Mouse (Mus musculus) liver, embryonic 16.5 days (tissue): Measurements from ENCODE around the gene Coa5. TPM values are rescaled to one million over a fixed set of nuclear protein-coding genes. Genes with fewer than 3 reads are reported as not detected.

Source experiments
- ATAC-seq: fragments of 200-750 bp; cut with Nextera tagmentation; 2 replicates; pipeline ENCODE4 v1.8.0; 2017; ENCODE audit warnings: low read depth, mild to moderate bottlenecking, moderate number of reproducible peaks, moderate library complexity
- H3K27ac ChIP-seq: fragments of 300-500 bp; sonication (generic); 2 replicates; pipeline ENCODE4 v1.5.1; 2014; ENCODE audit warnings: mild to moderate bottlenecking, low read length
- H3K27me3 ChIP-seq: fragments of 300-500 bp; sonication (generic); 2 replicates; pipeline ENCODE4 v1.6.1; 2014; ENCODE audit warnings: low read depth, low read length, mixed read lengths; ENCODE audit not compliant: control insufficient read depth, insufficient read depth
- H3K36me3 ChIP-seq: fragments of 300-500 bp; sonication (generic); 2 replicates; pipeline ENCODE4 v1.6.1; 2014; ENCODE audit warnings: mild to moderate bottlenecking; ENCODE audit not compliant: control insufficient read depth, insufficient read depth
- H3K4me1 ChIP-seq: fragments of 300-500 bp; sonication (generic); 2 replicates; pipeline ENCODE4 v1.6.1; 2014; ENCODE audit warnings: low read depth, low read length, mixed read lengths; ENCODE audit not compliant: control insufficient read depth
- H3K4me2 ChIP-seq: fragments of 300-500 bp; sonication (generic); 2 replicates; pipeline ENCODE4 v1.6.1; 2014; ENCODE audit warnings: low read depth, low read length, mixed read lengths
- H3K4me3 ChIP-seq: fragments of 300-500 bp; sonication (generic); 2 replicates; pipeline ENCODE4 v1.5.1; 2014; ENCODE audit warnings: low read depth, mild to moderate bottlenecking, low read length
- H3K9ac ChIP-seq: fragments of 300-500 bp; sonication (generic); 2 replicates; pipeline ENCODE4 v1.6.1; 2014; ENCODE audit warnings: low read depth, low read length
- H3K9me3 ChIP-seq: fragments of 300-500 bp; sonication (generic); replicated peaks from 2 replicates; pipeline ENCODE4 v1.6.1; 2016; ENCODE audit warnings: low read length; ENCODE audit not compliant: control insufficient read depth
- WGBS: fragments of 180-500 bp; shearing (Covaris S2); extraction: QIAGEN DNeasy Blood & Tissue Kit; methylation state at CpG from one replicate; pipeline ENCODE4 v1.1.7; 2014; ENCODE audit not compliant: insufficient replicate concordance; 5-methylcytosine and 5-hydroxymethylcytosine counted together
- polyA plus RNA-seq: library from polyadenylated mRNA; unstranded; fragments of >200 nt; fragmentation: Nextera tagmentation; extraction: Ambion mirVana; gene quantifications from 2 replicates; pipeline ENCODE4 v1.2.1, GENCODE M21; 2015

Gene Coa5
- polyA plus RNA-seq, 1 experiment from 2014 or later: 24.3 TPM

DNA sequence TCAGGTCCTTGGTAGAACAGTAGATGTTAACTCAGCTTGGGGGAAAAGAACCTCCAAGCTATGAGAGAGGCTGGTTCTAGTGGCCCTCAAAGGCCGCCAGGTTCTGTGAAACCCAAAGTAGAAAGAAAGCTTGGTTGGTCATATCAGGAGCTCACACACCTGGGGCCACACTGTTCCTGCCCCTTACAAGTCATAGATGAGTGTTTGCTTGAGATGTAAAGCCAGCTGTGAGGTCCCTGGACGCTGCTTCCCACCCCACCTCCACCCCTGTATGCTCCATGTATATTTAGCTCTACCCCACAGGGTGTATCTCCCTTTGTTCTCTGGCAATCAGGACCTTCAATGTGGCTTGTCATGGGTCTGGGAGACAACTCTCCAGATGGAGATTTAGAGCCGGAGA lies 21.2 kb downstream of the Coa5 start:
- ATAC-seq: no peak
- Histone ChIP-seq H3K9ac (no peak overlapping the region), H3K27ac (no peak overlapping the region), H3K4me3 (no peak overlapping the region), H3K4me2 (no peak overlapping the region), H3K9me3 (no peaks in the 10 kb centered on the region), H3K27me3 (no peaks in the 10 kb centered on the region), H3K36me3 (no peaks in the 10 kb centered on the region), H3K4me1 (no peaks in the 10 kb centered on the region)
- 49% methylated on average over 3 of the region's 3 CpGs for whole genome bisulfite sequencing

DNA sequence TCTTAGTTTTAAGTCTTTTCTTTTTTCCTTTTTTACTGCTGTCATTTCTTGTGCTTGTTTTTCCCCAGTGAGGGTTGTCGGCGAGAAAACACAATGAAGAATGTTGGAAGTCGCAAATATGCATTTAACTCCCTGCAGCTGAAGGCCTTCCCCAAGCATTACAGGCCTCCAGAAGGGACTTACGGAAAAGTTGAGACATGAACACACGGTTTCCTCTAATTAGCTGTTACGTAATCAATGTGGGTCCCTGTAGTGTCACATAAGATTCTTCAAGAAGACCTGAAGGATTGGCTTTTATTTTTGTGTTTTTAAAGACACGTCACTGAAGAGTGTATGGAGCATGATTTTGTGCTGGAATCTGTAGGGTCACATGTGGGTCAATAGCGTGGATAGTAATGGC lies 21.8 kb downstream of the Coa5 start:
- H3K4me1 ChIP-seq: no peaks in the 10 kb centered on the region
- no peak overlapping the region for H3K4me2 ChIP-seq
- no peak overlapping the region for H3K27ac ChIP-seq
- no peaks in the 10 kb centered on the region for H3K27me3 ChIP-seq
- WGBS: 63% methylated on average over 8 of the region's 8 CpGs
- no peak overlapping the region for H3K4me3 ChIP-seq
- ATAC-seq: no peak
- H3K9ac ChIP-seq: no peak overlapping the region
- no peaks in the 10 kb centered on the region; the same call in 1 of the 2 replicates for H3K36me3 ChIP-seq
- no peaks in the 10 kb centered on the region for H3K9me3 ChIP-seq

DNA sequence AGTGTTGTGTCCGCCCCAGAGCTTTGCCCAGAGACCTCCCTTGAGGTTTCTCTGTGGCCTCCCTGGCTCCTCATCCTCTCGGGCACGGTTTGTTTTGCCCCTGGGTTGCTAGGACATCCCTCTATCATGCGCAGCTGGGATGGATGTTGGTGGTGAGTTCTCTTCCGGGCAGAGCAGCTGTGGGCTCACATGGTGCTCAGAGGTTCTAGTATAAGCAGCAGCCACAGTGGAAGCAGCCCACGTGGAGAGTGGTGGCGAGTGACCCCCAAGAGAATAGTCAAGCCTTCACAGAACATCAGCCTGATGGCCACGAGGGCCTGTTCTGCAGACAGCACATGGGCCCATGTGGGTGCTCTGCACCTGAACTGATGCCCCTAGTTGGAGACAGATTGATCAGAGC lies 22.7 kb downstream of the Coa5 start:
- no peaks in the 10 kb centered on the region for H3K27me3 ChIP-seq
- no peak overlapping the region for H3K4me2 ChIP-seq
- H3K9me3 ChIP-seq: no peaks in the 10 kb centered on the region
- no peak overlapping the region for H3K27ac ChIP-seq
- H3K4me1 ChIP-seq: no peaks in the 10 kb centered on the region
- H3K9ac ChIP-seq: no peak overlapping the region
- WGBS: 67% methylated on average over 8 of the region's 8 CpGs
- H3K36me3 ChIP-seq: no peaks in the 10 kb centered on the region; the same call in 1 of the 2 replicates
- ATAC-seq: no peak
- no peak overlapping the region for H3K4me3 ChIP-seq

DNA sequence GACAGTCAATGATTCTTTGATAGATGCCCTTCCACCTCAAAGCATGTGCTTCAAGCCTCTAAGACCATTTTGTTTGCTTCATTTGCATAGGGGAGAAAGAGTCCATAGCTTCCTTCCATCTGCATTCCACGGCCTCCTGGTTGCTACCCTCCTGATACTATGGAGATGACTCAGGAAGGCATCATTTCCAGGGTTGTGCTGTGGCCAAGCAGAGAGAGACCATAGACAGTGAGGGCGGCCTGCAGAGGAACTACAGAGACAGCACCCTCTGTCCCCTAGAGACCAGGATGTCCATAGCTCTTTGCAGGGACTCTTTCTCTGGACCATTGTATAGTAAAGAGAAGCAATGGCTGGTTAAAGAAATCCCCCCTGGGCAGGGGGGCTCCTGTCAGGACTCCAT lies 24.8 kb downstream of the Coa5 start:
- 58% methylated on average over 2 of the region's 2 CpGs for WGBS
- no peak overlapping the region for H3K27ac ChIP-seq
- H3K4me1 ChIP-seq: no peaks in the 10 kb centered on the region
- no peak overlapping the region for H3K4me3 ChIP-seq
- H3K9me3 ChIP-seq: no peaks in the 10 kb centered on the region
- no peaks in the 10 kb centered on the region for H3K27me3 ChIP-seq
- no peak overlapping the region for H3K9ac ChIP-seq
- H3K4me2 ChIP-seq: no peak overlapping the region
- ATAC-seq: no peak
- H3K36me3 ChIP-seq: no peaks in the 10 kb centered on the region; the same call in 1 of the 2 replicates

DNA sequence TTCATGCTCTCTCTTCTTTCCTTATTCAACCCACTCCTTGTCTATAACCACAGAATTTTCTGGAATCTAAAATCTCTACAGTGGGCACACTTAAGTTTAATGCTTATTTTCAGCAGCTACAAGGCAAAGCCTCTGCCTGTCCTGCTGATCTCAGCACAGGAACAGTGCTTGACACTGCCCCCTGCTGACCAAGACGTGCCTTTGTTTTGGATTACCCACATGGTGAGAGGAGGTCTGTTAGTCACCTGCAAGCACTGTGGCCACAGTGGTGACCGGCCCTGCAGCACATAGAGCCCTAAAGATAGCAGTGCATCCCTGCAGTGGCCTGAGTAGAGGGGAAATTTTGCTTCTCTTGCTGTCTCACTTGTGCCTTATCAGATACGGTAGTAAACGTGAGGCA lies 28.2 kb downstream of the Coa5 start:
- no peak for ATAC-seq
- H3K4me1 ChIP-seq: no peaks in the 10 kb centered on the region
- H3K27ac ChIP-seq: no peak overlapping the region
- H3K4me2 ChIP-seq: no peak overlapping the region
- H3K9ac ChIP-seq: no peak overlapping the region
- H3K4me3 ChIP-seq: no peak overlapping the region
- H3K36me3 ChIP-seq: no peaks in the 10 kb centered on the region; the same call in 1 of the 2 replicates
- H3K9me3 ChIP-seq: no peaks in the 10 kb centered on the region
- H3K27me3 ChIP-seq: no peaks in the 10 kb centered on the region
- WGBS: 37% methylated on average over 4 of the region's 4 CpGs

DNA sequence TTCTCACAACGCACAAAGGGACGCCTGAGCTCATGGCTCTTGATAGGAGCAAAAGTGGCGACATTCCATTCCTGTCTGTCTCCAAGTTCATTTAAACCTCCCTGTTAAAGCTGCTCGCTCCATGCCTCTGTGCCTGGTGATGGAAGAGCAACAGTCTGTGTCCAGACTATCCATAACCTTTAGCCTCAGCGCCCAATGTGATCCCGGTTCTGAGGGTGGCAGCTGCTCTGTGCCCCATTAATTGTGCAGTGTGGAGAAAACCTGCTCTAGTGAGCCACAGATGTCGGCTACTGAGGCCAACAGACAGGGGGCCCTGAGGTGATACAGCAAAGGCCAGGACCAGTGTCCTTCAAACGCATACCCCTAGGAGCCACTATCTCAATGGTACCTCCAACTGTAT lies 30.2 kb downstream of the Coa5 start:
- H3K4me2 ChIP-seq: no peak overlapping the region
- ATAC-seq: no peak
- 70% methylated on average over 8 of the region's 8 CpGs for WGBS
- no peak overlapping the region for H3K27ac ChIP-seq
- no peaks in the 10 kb centered on the region; the same call in 1 of the 2 replicates for H3K36me3 ChIP-seq
- H3K4me3 ChIP-seq: no peak overlapping the region
- no peaks in the 10 kb centered on the region for H3K27me3 ChIP-seq
- H3K4me1 ChIP-seq: no peaks in the 10 kb centered on the region
- no peaks in the 10 kb centered on the region for H3K9me3 ChIP-seq
- no peak overlapping the region for H3K9ac ChIP-seq

DNA sequence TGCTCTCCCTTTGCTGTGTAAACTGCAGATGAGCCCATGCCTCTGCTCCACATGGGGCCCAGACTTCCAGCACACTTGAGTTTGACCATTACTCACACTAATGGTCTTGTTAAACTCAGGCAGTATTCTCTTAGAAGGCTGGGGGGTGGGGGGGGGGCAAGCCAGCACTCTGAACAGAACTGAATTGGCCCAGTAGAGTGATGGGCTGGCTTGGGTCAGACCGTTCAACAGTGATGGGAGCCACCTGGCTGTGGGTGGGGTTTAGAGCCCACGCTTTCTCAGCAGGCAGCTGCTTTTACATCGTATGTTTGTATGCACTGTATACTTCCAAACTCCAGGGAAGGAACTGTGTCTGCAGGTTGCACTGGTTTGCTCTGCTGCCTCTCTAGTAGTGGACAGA lies 30.9 kb downstream of the Coa5 start:
- no peaks in the 10 kb centered on the region; the same call in 1 of the 2 replicates for H3K36me3 ChIP-seq
- no peaks in the 10 kb centered on the region for H3K9me3 ChIP-seq
- ATAC-seq: no peak
- H3K27ac ChIP-seq: no peak overlapping the region
- no peak overlapping the region for H3K9ac ChIP-seq
- no peaks in the 10 kb centered on the region for H3K4me1 ChIP-seq
- H3K4me3 ChIP-seq: no peak overlapping the region
- no peak overlapping the region for H3K4me2 ChIP-seq
- WGBS: 60% methylated on average over 3 of the region's 3 CpGs
- H3K27me3 ChIP-seq: no peaks in the 10 kb centered on the region

DNA sequence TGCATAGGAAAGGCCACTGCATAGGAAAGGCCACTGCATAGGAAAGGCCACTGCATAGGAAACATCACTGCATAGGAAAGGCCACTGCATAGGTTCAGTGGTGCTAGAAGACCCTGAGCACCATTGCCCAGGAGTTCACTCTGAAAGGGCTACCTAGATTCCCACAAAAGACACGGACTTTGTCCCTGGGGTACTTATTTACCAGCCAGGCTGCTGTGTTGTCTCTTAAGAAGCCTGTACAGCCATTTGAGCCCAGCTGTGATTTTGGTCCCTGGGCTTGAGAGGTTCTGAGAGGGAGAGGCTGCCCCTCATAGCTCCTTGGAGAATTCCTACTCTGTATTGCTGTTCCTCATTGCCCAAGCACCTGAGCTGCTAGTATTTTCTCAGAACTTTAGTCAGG lies 33.4 kb downstream of the Coa5 start:
- no peaks in the 10 kb centered on the region for H3K27me3 ChIP-seq
- 63% methylated on average over 1 of the region's 1 CpGs for WGBS
- no peak overlapping the region for H3K9ac ChIP-seq
- no peaks in the 10 kb centered on the region for H3K4me1 ChIP-seq
- H3K4me2 ChIP-seq: no peak overlapping the region
- H3K27ac ChIP-seq: no peak overlapping the region
- no peaks in the 10 kb centered on the region for H3K9me3 ChIP-seq
- no peaks in the 10 kb centered on the region for H3K36me3 ChIP-seq
- ATAC-seq: no peak
- no peak overlapping the region for H3K4me3 ChIP-seq

DNA sequence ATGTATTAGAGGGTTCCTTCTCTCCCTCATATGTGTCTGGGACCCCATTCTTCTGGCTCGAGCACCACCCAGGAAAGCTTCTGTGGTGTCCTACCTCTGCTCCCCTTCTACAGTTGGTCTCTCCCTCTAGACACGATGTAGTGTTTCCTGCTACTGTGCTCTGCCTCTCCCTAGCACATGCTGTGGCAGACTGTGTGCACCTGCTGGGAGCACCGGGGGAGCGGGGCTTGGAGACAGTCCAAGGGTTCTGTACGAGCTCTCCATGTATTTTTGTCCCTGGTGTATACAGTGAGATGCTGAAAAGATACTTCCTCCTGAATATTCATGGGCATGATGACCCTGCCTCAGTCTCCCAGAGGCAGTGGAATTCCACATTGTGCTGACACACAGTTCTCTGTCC lies 36.7 kb downstream of the Coa5 start:
- ATAC-seq: no peak
- H3K27ac ChIP-seq: no peak overlapping the region
- no peak overlapping the region for H3K9ac ChIP-seq
- no peak overlapping the region for H3K4me3 ChIP-seq
- H3K27me3 ChIP-seq: no peaks in the 10 kb centered on the region
- no peak overlapping the region for H3K4me2 ChIP-seq
- H3K9me3 ChIP-seq: no peaks in the 10 kb centered on the region
- no peaks in the 10 kb centered on the region for H3K4me1 ChIP-seq
- WGBS: 59% methylated on average over 5 of the region's 5 CpGs
- H3K36me3 ChIP-seq: no peaks in the 10 kb centered on the region; the same call in 1 of the 2 replicates
